Mouse (Mus musculus) liver, embryonic 14.5 days (tissue): ENCODE results near the gene Olfr69.

Experiments used
- CTCF ChIP-seq: IDR thresholded peaks from 2 replicates; pipeline ENCODE4 v1.5.1; 2016; ENCODE audit warnings: antibody characterized with exemption, low read depth, control low read depth
- EP300 ChIP-seq: IDR thresholded peaks from 2 replicates; pipeline ENCODE4 v1.6.1; 2016; ENCODE audit warnings: antibody characterized with exemption, low read depth

DNA sequence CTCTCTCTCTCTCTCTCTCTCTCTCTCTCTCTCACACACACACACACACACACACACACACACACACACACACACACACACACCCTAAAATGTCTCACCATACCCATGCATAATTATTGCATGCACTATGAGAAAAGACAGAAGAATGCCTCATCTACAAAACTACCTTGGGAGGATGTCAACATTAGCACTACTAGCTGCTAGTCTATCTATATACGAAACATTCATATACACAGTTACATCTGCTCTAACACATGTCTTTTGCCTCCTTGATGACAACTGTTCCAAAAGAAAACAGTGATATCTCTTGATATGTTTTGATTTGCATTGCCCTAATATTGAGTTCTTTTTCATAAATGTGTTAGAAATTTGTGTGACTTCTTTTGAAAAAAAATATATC, 38.9 kb upstream of the Olfr69 start:
- TF ChIP-seq CTCF (no peak), EP300 (peak; percentile 47; the same call in 1 of the 2 replicates)
